Mouse (Mus musculus) liver, embryonic 15.5 days (tissue): Measurements from ENCODE around the gene Traf2. TPM values are rescaled to one million over a fixed set of nuclear protein-coding genes. Genes with fewer than 3 reads are reported as not detected.

Experiments used
- ATAC-seq: fragments of 200-750 bp; cut with Nextera tagmentation; 2 replicates; pipeline ENCODE4 v1.8.0; 2017; ENCODE audit warnings: moderate number of reproducible peaks, mild to moderate bottlenecking, moderate library complexity; ENCODE audit not compliant: insufficient read depth
- H3K27ac ChIP-seq: fragments of 300-500 bp; sonication (generic); replicated peaks from 2 replicates; pipeline ENCODE4 v1.5.1; 2015; ENCODE audit warnings: mild to moderate bottlenecking, inconsistent platforms
- H3K27me3 ChIP-seq: fragments of 300-500 bp; sonication (generic); 2 replicates; pipeline ENCODE4 v1.6.1; 2015; ENCODE audit warnings: mild to moderate bottlenecking, inconsistent platforms
- H3K36me3 ChIP-seq: fragments of 300-500 bp; sonication (generic); replicated peaks from 2 replicates; pipeline ENCODE4 v1.6.1; 2015; ENCODE audit warnings: moderate library complexity, mild to moderate bottlenecking, inconsistent platforms
- H3K4me1 ChIP-seq: fragments of 300-500 bp; sonication (generic); replicated peaks from 2 replicates; pipeline ENCODE4 v1.6.1; 2015; ENCODE audit warnings: inconsistent platforms
- H3K4me2 ChIP-seq: fragments of 300-500 bp; sonication (generic); 2 replicates; pipeline ENCODE4 v1.6.1; 2015; ENCODE audit warnings: moderate library complexity, mild to moderate bottlenecking, inconsistent platforms
- H3K4me3 ChIP-seq: fragments of 300-500 bp; sonication (generic); replicated peaks from 2 replicates; pipeline ENCODE4 v1.5.1; 2015; ENCODE audit warnings: mild to moderate bottlenecking, inconsistent platforms
- H3K9ac ChIP-seq: fragments of 300-500 bp; sonication (generic); 2 replicates; pipeline ENCODE4 v1.6.1; 2015; ENCODE audit warnings: moderate library complexity, mild to moderate bottlenecking, inconsistent platforms
- H3K9me3 ChIP-seq: fragments of 300-500 bp; sonication (generic); replicated peaks from 2 replicates; pipeline ENCODE4 v1.6.1; 2016; ENCODE audit warnings: inconsistent platforms
- WGBS: fragments of 180-500 bp; shearing (Covaris S2); methylation state at CpG from one replicate; pipeline ENCODE4 v1.1.7; 2015; ENCODE audit warnings: mixed read lengths; ENCODE audit not compliant: insufficient replicate concordance; 5-methylcytosine and 5-hydroxymethylcytosine counted together
- polyA plus RNA-seq: library from polyadenylated mRNA; unstranded; fragments of >200 nt; fragmentation: Nextera tagmentation; extraction: Ambion mirVana; gene quantifications from 2 replicates; pipeline ENCODE4 v1.2.1, GENCODE M21; 2015

Gene Traf2
- polyA plus RNA-seq, 1 experiment from 2014 or later: 14.1 TPM

DNA sequence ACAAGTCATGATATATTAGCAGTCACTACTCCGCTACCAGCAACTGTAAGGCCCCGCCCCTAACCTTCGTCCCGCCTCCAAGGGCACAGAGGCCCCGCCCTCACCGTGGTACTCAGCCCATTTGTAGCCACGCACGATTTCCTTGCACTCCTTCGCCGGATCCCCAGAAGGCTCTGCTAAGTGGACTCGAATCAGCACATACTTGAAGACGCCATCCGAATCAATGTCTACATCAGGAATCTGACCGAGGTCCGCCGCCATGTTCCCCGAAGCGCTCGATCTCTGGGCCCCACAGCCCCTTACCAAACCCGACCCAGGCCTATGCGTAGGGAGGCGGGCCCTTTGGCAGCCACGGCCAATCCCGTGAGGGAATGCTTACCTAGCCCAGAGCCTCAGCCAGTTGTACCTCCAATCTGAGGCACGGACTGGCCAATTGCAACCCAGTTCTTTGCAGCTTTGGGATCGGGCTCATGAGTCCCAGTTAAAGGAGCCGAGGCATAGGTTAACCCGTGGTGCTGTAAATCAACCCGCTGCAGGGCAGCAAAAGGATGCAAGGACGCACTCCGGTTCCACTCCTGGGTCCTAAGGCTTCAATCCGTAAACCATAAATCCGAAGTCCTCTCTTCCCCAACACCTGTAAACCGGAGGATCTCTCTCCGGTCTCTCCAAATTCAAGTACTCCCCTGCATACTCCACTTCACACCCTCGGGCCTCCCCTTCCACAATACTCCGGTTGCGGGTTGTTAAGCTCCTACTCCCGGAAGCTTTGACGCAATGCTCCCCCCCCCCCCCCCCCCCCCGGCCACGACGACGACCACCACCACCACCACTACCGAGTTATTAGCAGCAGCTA, 28.1 kb upstream of the Traf2 start, which contains the start of the genes Mamdc4 and Phpt1:
Mamdc4 (minus strand) TSS at position 267 of the 853 bp plus-strand sequence.
Phpt1 (minus strand) TSS at position 646 of the 853 bp plus-strand sequence.
- peaks cover 46% of the 10 kb centered on the region for H3K27me3 ChIP-seq
- peak within 1 kb of the TSS; percentile 45 for H3K9ac ChIP-seq
- under 1% methylated on average over 44 of the region's 45 CpGs for WGBS
- peak within 1 kb of the TSS; percentile 62 for H3K4me3 ChIP-seq
- peaks cover 73% of the 10 kb centered on the region for H3K4me1 ChIP-seq
- peak within 1 kb of the TSS; percentile 73 for H3K4me2 ChIP-seq
- H3K9me3 ChIP-seq: no peaks in the 10 kb centered on the region
- 0 out of 2 replicates have a peak, but pooled peaks cover under 1% of the 10 kb centered on the region for H3K36me3 ChIP-seq
- peak within 1 kb of the TSS; percentile 46 for H3K27ac ChIP-seq
- ATAC-seq: peak; percentile 94

DNA sequence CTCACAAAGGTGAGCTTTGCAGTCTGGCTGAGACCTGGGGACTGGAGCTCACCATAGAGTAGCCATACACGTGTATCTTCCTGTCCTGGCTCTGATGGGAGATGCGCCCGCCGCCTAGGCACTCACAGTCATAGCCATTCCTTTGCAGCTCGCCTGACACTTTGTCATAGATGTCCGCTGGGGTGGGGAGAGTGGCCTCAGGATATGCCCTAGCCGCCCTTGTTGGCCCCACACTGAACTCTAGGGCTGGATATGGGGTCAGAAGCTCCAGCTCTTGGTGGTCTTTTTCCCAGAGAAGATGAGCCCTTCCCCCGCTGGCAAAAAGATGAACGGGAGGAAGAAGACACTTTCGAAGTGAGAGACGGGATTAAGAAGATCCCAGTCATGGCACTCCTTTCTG, 27.4 kb upstream of the Traf2 start:
- Histone ChIP-seq H3K4me1 (peaks cover 66% of the 10 kb centered on the region), H3K9me3 (no peaks in the 10 kb centered on the region), H3K27ac (peak overlapping the region; percentile 46)

DNA sequence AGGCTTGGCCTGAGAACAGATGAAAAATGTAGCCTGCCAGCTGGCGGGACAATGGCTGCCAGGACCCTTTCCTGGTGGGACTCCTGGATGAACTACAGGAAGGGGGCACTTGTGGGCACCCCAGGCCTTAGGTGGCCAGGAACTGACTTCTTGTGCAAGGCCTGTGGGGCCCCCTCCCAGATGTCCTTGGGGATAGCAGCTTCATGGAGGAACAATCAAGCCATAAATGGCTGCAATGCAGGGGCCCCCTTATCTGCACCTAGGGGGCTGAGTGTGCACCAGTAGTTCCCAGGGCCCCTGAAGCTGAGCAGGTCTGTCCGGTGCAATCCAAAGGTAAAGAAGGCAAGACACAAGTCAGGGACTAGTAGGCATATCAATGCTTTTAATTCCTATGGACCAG, 26.3 kb upstream of the Traf2 start:
- H3K9ac ChIP-seq: no peak overlapping the region
- H3K9me3 ChIP-seq: no peaks in the 10 kb centered on the region
- peak overlapping the region; percentile 73 for H3K4me2 ChIP-seq
- WGBS: 51% methylated on average over 2 of the region's 2 CpGs
- no peak for ATAC-seq
- peaks cover 28% of the 10 kb centered on the region for H3K27me3 ChIP-seq
- no peak overlapping the region for H3K27ac ChIP-seq
- no peak overlapping the region for H3K4me3 ChIP-seq
- 0 out of 2 replicates have a peak, but pooled peaks cover 5% of the 10 kb centered on the region for H3K36me3 ChIP-seq
- H3K4me1 ChIP-seq: peaks cover 58% of the 10 kb centered on the region

More for the DNA sequence above, 27.4 kb upstream of the Traf2 start:
- H3K9ac ChIP-seq: peak overlapping the region; percentile 45
- peaks cover 39% of the 10 kb centered on the region for H3K27me3 ChIP-seq
- no peak for ATAC-seq
- peak overlapping the region; percentile 62 for H3K4me3 ChIP-seq
- peak overlapping the region; percentile 73 for H3K4me2 ChIP-seq
- WGBS: 17% methylated on average over 11 of the region's 11 CpGs
- H3K36me3 ChIP-seq: 0 out of 2 replicates have a peak, but pooled peaks cover 5% of the 10 kb centered on the region

GRCm38 (mm10) chr2:25571221-25571620, 24.5 kb upstream of the Traf2 start:
- H3K9me3 ChIP-seq: no peaks in the 10 kb centered on the region
- no peak overlapping the region for H3K27ac ChIP-seq
- H3K4me2 ChIP-seq: no peak overlapping the region
- H3K9ac ChIP-seq: no peak overlapping the region
- WGBS: 57% methylated on average over 4 of the region's 4 CpGs
- ATAC-seq: no peak
- H3K36me3 ChIP-seq: 0 out of 2 replicates have a peak, but pooled peaks cover 5% of the 10 kb centered on the region
- peaks cover 46% of the 10 kb centered on the region for H3K4me1 ChIP-seq
- no peak overlapping the region for H3K4me3 ChIP-seq
- peaks cover 10% of the 10 kb centered on the region for H3K27me3 ChIP-seq

DNA sequence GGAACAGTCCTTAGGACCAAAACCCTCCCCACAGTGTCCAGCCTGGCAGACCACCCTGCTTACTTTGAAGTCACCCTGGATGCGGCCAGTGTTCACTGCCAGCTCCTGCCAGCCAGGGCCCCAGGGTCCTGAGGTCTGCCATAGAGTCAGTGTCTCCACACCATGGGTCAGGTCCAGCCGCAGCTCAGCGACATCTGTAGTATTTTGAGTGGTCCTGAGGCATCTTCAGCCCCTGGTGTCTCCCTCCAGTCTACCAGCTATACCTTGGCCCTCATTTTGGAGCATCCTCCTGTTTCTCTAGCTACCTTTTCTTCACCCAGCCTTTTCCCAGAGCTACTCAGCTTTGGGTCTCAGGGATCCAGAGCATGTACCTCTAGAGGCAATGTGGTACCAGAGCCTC, 22.6 kb upstream of the Traf2 start:
- H3K9ac ChIP-seq: no peak overlapping the region
- no peak overlapping the region for H3K4me3 ChIP-seq
- peaks cover 30% of the 10 kb centered on the region for H3K4me1 ChIP-seq
- no peaks in the 10 kb centered on the region for H3K27me3 ChIP-seq
- H3K36me3 ChIP-seq: peaks cover 16% of the 10 kb centered on the region; the same call in 1 of the 2 replicates
- 74% methylated on average over 3 of the region's 3 CpGs for WGBS
- no peak for ATAC-seq
- H3K27ac ChIP-seq: no peak overlapping the region
- H3K4me2 ChIP-seq: no peak overlapping the region
- H3K9me3 ChIP-seq: no peaks in the 10 kb centered on the region

GRCm38 (mm10) chr2:25568473-25569019, 21.8 kb upstream of the Traf2 start:
- Histone ChIP-seq H3K9me3 (no peaks in the 10 kb centered on the region), H3K27ac (no peak overlapping the region), H3K4me2 (no peak overlapping the region), H3K9ac (no peak overlapping the region), H3K4me1 (peaks cover 22% of the 10 kb centered on the region), H3K36me3 (peaks cover 23% of the 10 kb centered on the region), H3K27me3 (no peaks in the 10 kb centered on the region), H3K4me3 (no peak overlapping the region)
- ATAC-seq: no peak
- WGBS: 72% methylated on average over 6 of the region's 6 CpGs

- no peak overlapping the region for H3K4me3 ChIP-seq
- ATAC-seq: no peak
- no peaks in the 10 kb centered on the region for H3K27me3 ChIP-seq
- H3K27ac ChIP-seq: no peak overlapping the region
- no peak overlapping the region for H3K4me2 ChIP-seq
- H3K4me1 ChIP-seq: peaks cover 19% of the 10 kb centered on the region; the same call in 1 of the 2 replicates
- H3K36me3 ChIP-seq: peaks cover 43% of the 10 kb centered on the region
- no peak overlapping the region for H3K9ac ChIP-seq
- WGBS: 87% methylated on average over 6 of the region's 6 CpGs
- H3K9me3 ChIP-seq: no peaks in the 10 kb centered on the region
These were observed 19.8 kb upstream of the Traf2 start for GRCm38 (mm10) chr2:25566558-25566957.

DNA sequence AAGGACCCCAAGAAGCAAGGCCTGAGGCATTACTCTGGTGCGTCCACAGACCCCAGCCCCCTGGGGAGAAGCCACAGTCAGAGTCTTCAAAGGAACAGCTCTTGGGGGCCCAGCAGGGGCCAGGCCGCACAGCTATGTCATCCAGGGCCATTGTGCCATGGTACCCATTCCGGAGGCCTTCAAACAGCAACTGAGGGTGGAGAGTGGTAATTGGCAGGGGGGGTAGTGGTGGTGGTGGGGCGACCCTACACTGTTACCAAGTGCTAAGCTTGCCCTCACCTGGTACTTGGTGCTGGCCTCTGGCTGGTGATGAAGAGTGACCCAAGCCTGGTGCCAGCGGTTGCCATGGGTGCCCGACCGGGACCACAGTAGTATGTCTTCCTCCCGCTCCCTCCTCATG, 19.0 kb upstream of the Traf2 start:
- Histone ChIP-seq H3K4me2 (no peak overlapping the region), H3K4me3 (no peak overlapping the region), H3K27ac (no peak overlapping the region), H3K9me3 (no peaks in the 10 kb centered on the region), H3K27me3 (no peaks in the 10 kb centered on the region), H3K4me1 (peaks cover 11% of the 10 kb centered on the region; the same call in 1 of the 2 replicates), H3K9ac (no peak overlapping the region), H3K36me3 (peaks cover 51% of the 10 kb centered on the region)
- 79% methylated on average over 8 of the region's 8 CpGs for WGBS
- no peak for ATAC-seq

GRCm38 (mm10) chr2:25561946-25562345, 15.2 kb upstream of the Traf2 start:
- ATAC-seq: no peak
- Histone ChIP-seq H3K36me3 (peaks cover 58% of the 10 kb centered on the region), H3K4me3 (no peak overlapping the region), H3K27me3 (no peaks in the 10 kb centered on the region), H3K4me2 (no peak overlapping the region), H3K9me3 (no peaks in the 10 kb centered on the region), H3K27ac (no peak overlapping the region), H3K9ac (no peak overlapping the region), H3K4me1 (peaks cover 26% of the 10 kb centered on the region)
- 82% methylated on average over 9 of the region's 9 CpGs for WGBS

GRCm38 (mm10) chr2:25560551-25560950, 13.8 kb upstream of the Traf2 start:
- Histone ChIP-seq H3K4me3 (no peak overlapping the region), H3K9ac (no peak overlapping the region), H3K36me3 (peaks cover 56% of the 10 kb centered on the region), H3K27ac (no peak overlapping the region), H3K27me3 (no peaks in the 10 kb centered on the region), H3K4me2 (no peak overlapping the region), H3K9me3 (no peaks in the 10 kb centered on the region), H3K4me1 (peaks cover 35% of the 10 kb centered on the region)
- no peak for ATAC-seq
- 82% methylated on average over 8 of the region's 8 CpGs for WGBS

DNA sequence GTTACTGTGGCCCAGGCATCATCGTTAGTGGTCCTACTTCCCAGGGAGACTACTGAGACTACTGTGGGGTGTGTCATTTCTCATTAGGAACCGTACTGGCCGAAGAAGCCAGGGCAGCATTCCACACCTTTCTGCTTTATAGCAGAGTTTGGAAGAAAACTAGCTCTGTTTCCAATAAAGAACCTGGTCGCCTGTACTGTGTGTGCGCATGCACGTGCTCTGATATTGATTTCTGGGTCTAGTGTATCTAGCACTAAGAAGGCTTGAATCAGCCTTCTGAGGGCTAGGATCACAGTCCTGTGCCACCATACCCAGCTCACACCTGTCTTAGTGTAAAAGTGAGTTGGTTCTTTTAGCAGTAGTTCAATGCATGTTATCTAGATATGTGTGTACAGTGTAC, 12.0 kb upstream of the Traf2 start:
- H3K27me3 ChIP-seq: no peaks in the 10 kb centered on the region
- peak overlapping the region; percentile 14; the same call in 1 of the 2 replicates for H3K27ac ChIP-seq
- H3K4me1 ChIP-seq: peaks cover 35% of the 10 kb centered on the region
- 67% methylated on average over 6 of the region's 6 CpGs for WGBS
- H3K9ac ChIP-seq: peak overlapping the region; percentile 91
- no peak for ATAC-seq
- H3K9me3 ChIP-seq: no peaks in the 10 kb centered on the region
- peaks cover 42% of the 10 kb centered on the region for H3K36me3 ChIP-seq
- H3K4me3 ChIP-seq: peak overlapping the region; percentile 85
- peak overlapping the region; percentile 94 for H3K4me2 ChIP-seq
